Mouse (Mus musculus) right cerebral cortex, postnatal 25 days (tissue): ENCODE data around the gene Ska3.

Experiments
- DNase-seq: peaks from one replicate; pipeline ENCODE4 v3.0.0; 2022

The Ska3 gene

DNA sequence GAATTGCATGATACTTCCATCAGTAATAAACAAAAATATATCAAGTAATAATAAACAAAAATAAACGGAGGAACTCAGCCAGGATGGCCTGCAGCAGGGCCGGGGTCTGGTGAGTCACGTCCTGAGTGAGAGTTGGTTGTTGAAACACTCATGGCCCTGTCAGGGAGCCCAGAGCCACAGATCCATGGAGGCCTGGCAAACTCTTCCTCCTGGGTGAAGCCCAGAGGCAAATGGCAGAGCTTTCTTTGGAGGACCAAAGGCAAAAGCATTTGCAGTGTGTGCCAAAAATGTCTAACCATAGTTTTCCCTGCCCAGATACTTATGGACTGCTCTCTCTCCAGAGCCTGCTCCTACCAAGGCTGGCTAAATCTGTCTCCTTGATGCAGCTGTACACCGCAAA, 34.8 kb downstream of the Ska3 start:
- no peak for DNase-seq

DNA sequence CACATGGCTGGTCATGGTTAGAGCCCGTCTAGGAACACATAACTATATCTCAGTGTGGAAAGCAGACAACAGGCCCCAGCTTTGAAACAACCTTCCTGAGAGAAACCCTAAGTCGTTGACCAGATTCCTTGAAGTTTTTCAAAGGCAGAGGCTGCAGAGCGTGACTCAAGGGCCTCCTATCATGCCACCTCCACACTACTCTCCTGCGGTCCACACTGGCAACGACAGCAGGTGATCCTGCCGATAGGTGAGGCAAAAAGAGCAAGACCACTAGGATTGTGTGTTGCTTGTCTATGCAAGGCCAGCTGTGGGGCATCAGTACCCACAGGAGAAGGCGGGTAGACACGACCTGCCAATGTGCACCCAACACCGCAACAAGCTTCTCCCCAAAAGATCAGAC, 36.2 kb downstream of the Ska3 start:
- DNase-seq, result no peak

DNA sequence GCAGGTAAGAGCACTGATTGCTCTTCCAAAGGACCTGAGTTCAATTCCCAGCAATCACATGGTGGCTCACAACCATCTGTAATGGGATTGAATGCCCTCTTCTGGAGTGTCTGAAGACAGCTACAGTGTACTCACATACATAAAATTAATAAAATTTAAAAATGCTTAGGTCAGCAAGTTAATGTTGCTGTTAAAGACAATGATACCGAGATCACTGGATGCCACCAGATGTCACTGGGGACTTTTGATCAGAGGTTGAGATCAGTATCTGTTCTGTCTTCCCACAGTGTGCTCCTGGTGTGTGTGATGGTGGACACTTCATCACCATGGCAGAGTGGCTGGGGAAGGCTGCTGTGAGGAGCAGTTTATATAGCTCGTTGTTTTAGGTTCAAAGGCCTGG, 36.7 kb downstream of the Ska3 start:
- DNase-seq, result no peak

DNA sequence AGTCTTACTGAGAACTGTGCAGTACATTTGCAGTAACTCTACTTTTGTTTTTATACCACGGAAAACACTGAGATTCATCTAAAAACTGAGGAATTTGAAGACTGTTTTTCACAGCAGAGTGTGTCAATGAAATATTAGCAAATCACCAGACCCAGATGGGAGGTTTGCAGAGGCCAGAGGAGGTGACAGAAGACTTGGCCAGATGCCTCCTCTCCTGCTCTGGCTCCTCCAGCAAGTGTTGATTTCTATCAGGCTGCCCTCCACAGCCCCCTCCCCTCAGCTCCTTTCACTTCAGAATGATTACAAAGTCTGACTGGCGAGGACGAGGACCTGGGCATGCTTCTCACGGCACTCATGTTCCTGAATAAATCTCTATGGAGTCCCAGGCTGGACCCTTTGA, 38.6 kb downstream of the Ska3 start:
- DNase-seq, result no peak

DNA sequence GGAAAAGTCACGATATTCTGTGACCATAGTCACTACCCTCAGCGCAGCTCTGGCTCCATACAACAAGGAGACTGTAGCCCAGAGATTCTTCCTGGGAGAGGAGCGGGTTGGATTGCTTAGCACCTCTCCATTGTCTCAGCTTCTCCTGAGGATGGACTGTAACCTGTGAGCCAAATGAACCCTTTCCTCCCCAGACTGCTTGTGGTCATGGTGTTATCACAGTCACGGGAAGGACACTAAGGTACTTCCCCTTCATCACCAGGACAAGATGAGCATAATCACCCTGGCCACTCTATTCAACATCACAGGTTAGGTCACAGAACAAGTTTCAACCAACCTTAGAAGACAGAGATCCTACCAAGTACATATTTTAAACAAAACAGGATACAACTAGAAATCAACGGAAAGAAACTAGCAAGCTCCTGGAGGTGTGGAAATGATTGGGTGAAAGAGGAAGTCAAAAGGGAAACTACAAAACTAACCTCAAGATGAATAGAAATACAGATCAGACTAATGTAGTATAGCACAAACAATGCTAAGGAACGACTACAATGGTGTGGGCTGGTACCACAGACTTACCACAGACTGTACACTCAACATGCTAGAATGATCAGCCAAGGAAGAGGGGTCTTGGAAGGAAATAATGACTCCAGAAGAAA, 53.7 kb downstream of the Ska3 start:
- no peak for DNase-seq

DNA sequence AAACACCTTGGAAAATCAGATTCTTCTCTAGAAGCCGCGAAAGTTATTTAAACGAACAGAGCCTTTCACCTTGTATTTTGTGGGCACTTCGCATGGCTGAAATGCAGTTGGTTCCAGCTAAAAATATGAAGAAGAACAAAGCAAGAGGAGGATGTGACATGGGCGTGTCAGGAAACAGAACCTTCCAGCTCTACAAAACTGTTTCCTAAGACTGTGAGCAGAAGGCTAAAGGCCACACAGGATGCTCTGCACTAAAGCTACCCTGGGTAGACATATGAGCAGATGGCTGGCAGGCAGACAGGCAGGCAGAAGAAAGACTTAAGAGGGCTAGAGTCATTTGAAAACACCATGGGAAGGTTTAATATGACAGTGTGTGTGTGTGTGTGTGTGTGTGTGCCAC, 56.9 kb downstream of the Ska3 start:
- DNase-seq, result no peak

DNA sequence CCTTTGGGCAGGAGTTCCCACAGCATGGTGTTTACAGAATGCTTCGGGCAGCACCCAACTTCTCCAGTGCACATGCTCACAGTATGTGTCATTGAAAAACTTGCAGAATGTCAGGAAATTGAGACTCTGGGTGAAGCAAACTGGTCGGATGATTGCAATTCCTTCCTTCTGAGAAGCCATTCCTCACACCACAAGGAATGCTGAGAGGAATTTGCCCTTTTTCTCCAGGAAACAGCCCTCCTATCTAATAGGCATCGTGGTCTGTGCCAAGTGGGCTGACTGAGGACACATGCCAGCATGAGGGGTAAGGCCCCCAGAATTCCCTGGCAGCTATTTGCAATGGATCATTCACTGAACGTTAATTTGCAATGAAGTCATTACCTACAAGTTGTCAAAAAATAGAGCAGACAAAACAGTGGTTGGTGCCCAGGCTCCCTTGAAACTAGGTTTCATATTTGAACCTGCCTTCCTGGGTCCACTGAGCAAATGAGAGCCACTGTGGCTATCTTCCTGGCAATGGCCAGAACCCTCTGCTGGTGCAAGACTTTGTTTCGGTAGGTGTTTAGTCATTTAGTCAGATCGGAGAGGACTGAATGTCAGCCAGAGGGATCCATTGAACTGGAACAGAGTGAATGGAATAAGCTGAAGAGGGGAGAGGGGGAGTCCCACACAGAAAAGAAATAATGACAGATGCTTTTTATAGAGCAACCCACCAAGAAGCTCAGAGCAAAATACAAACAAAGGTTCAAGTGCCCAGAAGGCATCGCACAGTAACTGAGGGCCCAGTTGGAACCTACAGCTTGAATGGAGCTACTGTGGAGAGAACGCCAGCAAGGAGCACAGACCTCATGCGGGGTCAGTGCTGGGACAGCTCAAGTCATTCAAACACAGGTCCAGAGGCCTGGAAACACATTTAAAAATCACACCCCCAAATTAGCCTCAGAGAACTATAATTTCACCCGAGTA, 65.3 kb downstream of the Ska3 start:
- DNase-seq, result no peak

DNA sequence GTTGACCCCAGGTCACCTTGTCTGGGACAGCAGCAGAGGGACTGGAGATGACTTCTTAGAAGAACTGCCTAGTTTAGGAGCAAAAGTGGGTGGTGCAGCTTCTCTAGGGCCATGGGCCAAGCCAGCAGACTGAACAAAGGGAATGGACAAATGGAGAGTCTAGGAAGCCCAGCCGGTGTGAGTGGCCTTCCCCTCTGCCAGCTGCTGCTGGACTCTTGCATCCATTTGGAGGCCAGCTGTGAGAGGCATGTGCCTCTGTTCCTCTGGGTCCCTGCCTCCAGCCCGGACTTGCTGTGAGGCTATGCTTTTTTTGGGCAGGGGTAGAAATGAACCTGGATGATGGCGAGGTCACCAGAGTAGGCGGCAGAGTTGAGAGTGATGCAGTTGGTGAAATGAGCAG, 67.7 kb downstream of the Ska3 start, which contains the start of gene Lats2:
TSS of gene Lats2 (minus strand) at position 152 of the 400 bp plus-strand sequence.
- DNase-seq, result no peak
